Mouse (Mus musculus) ES-E14 (cell line): ENCODE measurements around the gene Prr5l.

ENCODE experiments used
- CHD2 ChIP-seq: IDR thresholded peaks from 2 replicates; pipeline ENCODE4 v1.6.1; 2014; ENCODE audit warnings: mild to moderate bottlenecking, low read depth, low read length, inconsistent platforms
- ZNF384 ChIP-seq: IDR thresholded peaks from 2 replicates; pipeline ENCODE4 v1.6.1; 2012; ENCODE audit warnings: low read depth, low read length, inconsistent platforms

GRCm38 (mm10) chr2:101695584-101695983 lies 187.2 kb downstream of the Prr5l start:
- no peak for TF ChIP-seq CHD2
- no peak for TF ChIP-seq ZNF384
